Mouse (Mus musculus): Measurements from ENCODE around the gene Thumpd3. TPM values are rescaled to one million over a fixed set of nuclear protein-coding genes. Genes with fewer than 3 reads are reported as not detected.

Thumpd3 gene
- polyA plus RNA-seq, 1 experiment from 2014 or later: 58.0 TPM

- Histone ChIP-seq H3K4me3 (ENCODE audit: low read depth, low read length) (no peak overlapping the region), H3K4me2 (replicated peaks; ENCODE audit: low read depth, low read length) (no peak overlapping the region), H3K27ac (ENCODE audit: low read depth, low read length) (no peak overlapping the region), H3K9me3 (ENCODE audit: control insufficient read depth, low read length) (no peaks in the 10 kb centered on the region), H3K27me3 (ENCODE audit: control insufficient read depth, insufficient read depth, low read length) (no peaks in the 10 kb centered on the region), H3K4me1 (replicated peaks; ENCODE audit: control insufficient read depth, insufficient read depth, low read length) (peaks cover 2% of the 10 kb centered on the region; the same call in 1 of the 2 replicates), H3K9ac (ENCODE audit: low read depth, low read length) (no peak overlapping the region), H3K36me3 (ENCODE audit: control insufficient read depth, insufficient read depth, low read length) (no peaks in the 10 kb centered on the region)
- ATAC-seq (ENCODE audit: low FRiP score) (no peak), DNase-seq (ENCODE audit: low spot score) (no peak)
- 72% methylated on average over 3 of the region's 3 CpGs for WGBS
These were observed 13.9 kb upstream of the Thumpd3 start for GRCm38 (mm10) chr6:113032121-113032520.

- DNase-seq (ENCODE audit: low spot score) (no peak), ATAC-seq (ENCODE audit: low FRiP score) (no peak)
- no peaks in the 10 kb centered on the region for H3K27me3 ChIP-seq (ENCODE audit: control insufficient read depth, insufficient read depth, low read length)
These were observed 12.8 kb upstream of the Thumpd3 start for GRCm38 (mm10) chr6:113033185-113033584.

GRCm38 (mm10) chr6:113034466-113034865 is 11.6 kb upstream of the Thumpd3 start:
- H3K4me2 ChIP-seq (replicated peaks; ENCODE audit: low read depth, low read length): no peak overlapping the region
- ATAC-seq (ENCODE audit: low FRiP score) (no peak), DNase-seq (ENCODE audit: low spot score) (no peak)
- 0 out of 2 replicates have a peak, but pooled peaks cover 3% of the 10 kb centered on the region for H3K4me1 ChIP-seq (replicated peaks; ENCODE audit: control insufficient read depth, insufficient read depth, low read length)
- H3K4me3 ChIP-seq (ENCODE audit: low read depth, low read length): no peak overlapping the region
- H3K9ac ChIP-seq (ENCODE audit: low read depth, low read length): no peak overlapping the region
- no peaks in the 10 kb centered on the region for H3K36me3 ChIP-seq (ENCODE audit: control insufficient read depth, insufficient read depth, low read length)
- H3K27me3 ChIP-seq (ENCODE audit: control insufficient read depth, insufficient read depth, low read length): no peaks in the 10 kb centered on the region
- WGBS: 92% methylated on average over 6 of the region's 6 CpGs
- no peaks in the 10 kb centered on the region for H3K9me3 ChIP-seq (ENCODE audit: control insufficient read depth, low read length)
- H3K27ac ChIP-seq (ENCODE audit: low read depth, low read length): no peak overlapping the region

More at GRCm38 (mm10) chr6:113033185-113033584, 12.8 kb upstream of the Thumpd3 start:
- Histone ChIP-seq H3K9me3 (ENCODE audit: control insufficient read depth, low read length) (no peaks in the 10 kb centered on the region), H3K4me2 (replicated peaks; ENCODE audit: low read depth, low read length) (no peak overlapping the region), H3K36me3 (ENCODE audit: control insufficient read depth, insufficient read depth, low read length) (no peaks in the 10 kb centered on the region), H3K9ac (ENCODE audit: low read depth, low read length) (no peak overlapping the region), H3K27ac (ENCODE audit: low read depth, low read length) (no peak overlapping the region), H3K4me3 (ENCODE audit: low read depth, low read length) (no peak overlapping the region), H3K4me1 (replicated peaks; ENCODE audit: control insufficient read depth, insufficient read depth, low read length) (no peaks in the 10 kb centered on the region)
- WGBS: 81% methylated on average over 2 of the region's 2 CpGs

GRCm38 (mm10) chr6:113036463-113037175 is 9.4 kb upstream of the Thumpd3 start:
- Histone ChIP-seq H3K9ac (ENCODE audit: low read depth, low read length) (no peak overlapping the region), H3K4me1 (replicated peaks; ENCODE audit: control insufficient read depth, insufficient read depth, low read length) (0 out of 2 replicates have a peak, but pooled peaks cover 3% of the 10 kb centered on the region), H3K27me3 (ENCODE audit: control insufficient read depth, insufficient read depth, low read length) (no peaks in the 10 kb centered on the region), H3K27ac (ENCODE audit: low read depth, low read length) (no peak overlapping the region), H3K4me2 (replicated peaks; ENCODE audit: low read depth, low read length) (no peak overlapping the region), H3K36me3 (ENCODE audit: control insufficient read depth, insufficient read depth, low read length) (no peaks in the 10 kb centered on the region), H3K4me3 (ENCODE audit: low read depth, low read length) (no peak overlapping the region), H3K9me3 (ENCODE audit: control insufficient read depth, low read length) (no peaks in the 10 kb centered on the region)
- ATAC-seq (ENCODE audit: low FRiP score): no peak
- no peak for DNase-seq (ENCODE audit: low spot score)
- 65% methylated on average over 4 of the region's 4 CpGs for WGBS

- Histone ChIP-seq H3K4me1 (replicated peaks; ENCODE audit: control insufficient read depth, insufficient read depth, low read length) (0 out of 2 replicates have a peak, but pooled peaks cover 3% of the 10 kb centered on the region), H3K9ac (ENCODE audit: low read depth, low read length) (0 out of 2 replicates have a peak overlapping the region, but pooled peaks have one; percentile 25), H3K4me2 (replicated peaks; ENCODE audit: low read depth, low read length) (peak overlapping the region; percentile 24), H3K4me3 (ENCODE audit: low read depth, low read length) (no peak overlapping the region), H3K36me3 (ENCODE audit: control insufficient read depth, insufficient read depth, low read length) (no peaks in the 10 kb centered on the region), H3K27me3 (ENCODE audit: control insufficient read depth, insufficient read depth, low read length) (no peaks in the 10 kb centered on the region), H3K9me3 (ENCODE audit: control insufficient read depth, low read length) (no peaks in the 10 kb centered on the region), H3K27ac (ENCODE audit: low read depth, low read length) (no peak overlapping the region)
- DNase-seq (ENCODE audit: low spot score) (peak; percentile 70), ATAC-seq (ENCODE audit: low FRiP score) (peak; percentile 35)
- 11% methylated on average over 19 of the region's 19 CpGs for WGBS
These were observed 7.9 kb upstream of the Thumpd3 start for GRCm38 (mm10) chr6:113037946-113038734.

GRCm38 (mm10) chr6:113038735-113039058 is 7.3 kb upstream of the Thumpd3 start:
- Histone ChIP-seq H3K27me3 (ENCODE audit: control insufficient read depth, insufficient read depth, low read length) (no peaks in the 10 kb centered on the region), H3K4me3 (ENCODE audit: low read depth, low read length) (no peak overlapping the region), H3K9ac (ENCODE audit: low read depth, low read length) (no peak overlapping the region), H3K4me1 (replicated peaks; ENCODE audit: control insufficient read depth, insufficient read depth, low read length) (0 out of 2 replicates have a peak, but pooled peaks cover 3% of the 10 kb centered on the region), H3K9me3 (ENCODE audit: control insufficient read depth, low read length) (no peaks in the 10 kb centered on the region), H3K36me3 (ENCODE audit: control insufficient read depth, insufficient read depth, low read length) (no peaks in the 10 kb centered on the region), H3K27ac (ENCODE audit: low read depth, low read length) (no peak overlapping the region), H3K4me2 (replicated peaks; ENCODE audit: low read depth, low read length) (peak overlapping the region; percentile 24)
- 55% methylated on average over 5 of the region's 5 CpGs for WGBS
- ATAC-seq (ENCODE audit: low FRiP score) (no peak; the same call in 1 of the 2 replicates), DNase-seq (ENCODE audit: low spot score) (peak; percentile 29)

- Histone ChIP-seq H3K4me1 (replicated peaks; ENCODE audit: control insufficient read depth, insufficient read depth, low read length) (peaks cover 5% of the 10 kb centered on the region; the same call in 1 of the 2 replicates), H3K4me2 (replicated peaks; ENCODE audit: low read depth, low read length) (no peak overlapping the region), H3K9me3 (ENCODE audit: control insufficient read depth, low read length) (no peaks in the 10 kb centered on the region), H3K4me3 (ENCODE audit: low read depth, low read length) (no peak overlapping the region), H3K27me3 (ENCODE audit: control insufficient read depth, insufficient read depth, low read length) (no peaks in the 10 kb centered on the region), H3K27ac (ENCODE audit: low read depth, low read length) (no peak overlapping the region), H3K9ac (ENCODE audit: low read depth, low read length) (no peak overlapping the region), H3K36me3 (ENCODE audit: control insufficient read depth, insufficient read depth, low read length) (no peaks in the 10 kb centered on the region)
- WGBS: 87% methylated on average over 2 of the region's 2 CpGs
- ATAC-seq (ENCODE audit: low FRiP score) (no peak), DNase-seq (ENCODE audit: low spot score) (no peak)
These were observed 5.7 kb upstream of the Thumpd3 start for GRCm38 (mm10) chr6:113040319-113040718.

- H3K36me3 ChIP-seq (ENCODE audit: control insufficient read depth, insufficient read depth, low read length): no peaks in the 10 kb centered on the region
- H3K4me1 ChIP-seq (replicated peaks; ENCODE audit: control insufficient read depth, insufficient read depth, low read length): peaks cover 5% of the 10 kb centered on the region; the same call in 1 of the 2 replicates
- ATAC-seq (ENCODE audit: low FRiP score): no peak
- H3K4me3 ChIP-seq (ENCODE audit: low read depth, low read length): no peak overlapping the region
- H3K9me3 ChIP-seq (ENCODE audit: control insufficient read depth, low read length): no peaks in the 10 kb centered on the region
- no peak overlapping the region for H3K4me2 ChIP-seq (replicated peaks; ENCODE audit: low read depth, low read length)
- H3K9ac ChIP-seq (ENCODE audit: low read depth, low read length): no peak overlapping the region
- H3K27ac ChIP-seq (ENCODE audit: low read depth, low read length): no peak overlapping the region
- no peak for DNase-seq (ENCODE audit: low spot score)
- WGBS: 89% methylated on average over 11 of the region's 11 CpGs
- no peaks in the 10 kb centered on the region for H3K27me3 ChIP-seq (ENCODE audit: control insufficient read depth, insufficient read depth, low read length)
These were observed 4.6 kb upstream of the Thumpd3 start for GRCm38 (mm10) chr6:113041215-113041990.
